Mouse (Mus musculus): ENCODE data around the gene Tnks2.

Gene Tnks2

GRCm38 (mm10) chr19:36897778-36898177 is 63.7 kb downstream of the Tnks2 start:
- no peak for DNase-seq (ENCODE audit: low spot score)

DNA sequence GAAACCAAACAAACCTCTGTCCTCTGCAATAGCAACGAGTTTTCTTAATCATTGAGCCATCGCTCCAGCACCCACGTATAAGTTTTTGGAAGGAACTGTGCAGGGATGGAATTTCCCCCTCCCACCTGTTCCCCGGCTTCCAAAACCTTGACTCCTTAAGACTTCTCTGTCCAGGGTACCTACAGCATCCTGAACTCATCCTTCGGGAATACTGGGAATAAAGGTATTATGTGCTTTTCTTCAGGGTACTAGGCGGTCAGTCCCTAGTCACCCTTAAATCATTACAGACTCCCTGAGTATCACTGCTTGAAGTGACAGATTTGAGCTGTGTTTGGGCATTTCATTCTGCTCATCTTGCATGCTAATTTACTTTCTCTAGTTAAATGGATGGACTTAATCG is 69.3 kb downstream of the Tnks2 start:
- DNase-seq (ENCODE audit: low spot score): no peak

DNA sequence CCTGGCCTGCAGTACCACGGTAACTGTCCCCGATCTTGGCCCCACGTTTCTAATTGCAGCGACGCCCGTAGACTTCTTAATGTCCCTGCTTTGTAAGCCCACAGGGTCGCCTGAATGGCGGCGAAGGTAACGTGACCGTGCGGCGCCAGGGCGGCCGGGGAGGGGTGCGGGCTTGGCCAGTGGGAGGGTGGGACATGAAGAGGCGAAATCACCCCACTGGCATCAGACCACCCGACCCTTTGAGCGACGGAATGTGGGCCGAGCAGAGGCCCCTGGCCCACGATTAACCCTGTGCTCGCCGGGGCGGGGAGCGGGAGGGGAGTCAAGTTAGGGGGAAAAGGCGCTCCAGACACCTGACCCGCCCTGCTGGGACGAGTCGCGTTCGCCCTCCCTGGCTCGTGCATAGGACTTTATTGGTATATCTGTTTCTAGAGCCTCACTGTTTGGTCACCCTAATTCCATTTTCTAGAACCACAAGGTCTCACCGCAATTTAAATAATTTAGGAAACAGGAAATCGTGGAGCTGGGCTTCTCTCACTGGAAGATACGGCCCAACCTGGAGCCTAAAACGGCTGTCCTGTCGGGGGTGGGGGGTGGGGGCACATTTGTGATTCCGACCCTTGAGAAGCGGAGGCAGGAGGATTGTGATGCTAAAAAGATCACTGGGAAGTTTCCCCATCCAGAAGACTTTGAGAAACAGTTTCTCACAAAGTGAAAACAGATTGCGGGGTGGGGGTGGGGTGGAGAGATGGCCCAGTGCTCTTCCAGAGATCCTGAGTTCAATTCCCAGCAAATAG is 70.4 kb downstream of the Tnks2 start:
- DNase-seq (ENCODE audit: low spot score): no peak

- no peak for DNase-seq (ENCODE audit: low spot score)
Measured at GRCm38 (mm10) chr19:36909150-36909549, 75.1 kb downstream of the Tnks2 start.

GRCm38 (mm10) chr19:36909676-36910292 is 75.8 kb downstream of the Tnks2 start:
- DNase-seq (ENCODE audit: low spot score): peak; percentile 61

DNA sequence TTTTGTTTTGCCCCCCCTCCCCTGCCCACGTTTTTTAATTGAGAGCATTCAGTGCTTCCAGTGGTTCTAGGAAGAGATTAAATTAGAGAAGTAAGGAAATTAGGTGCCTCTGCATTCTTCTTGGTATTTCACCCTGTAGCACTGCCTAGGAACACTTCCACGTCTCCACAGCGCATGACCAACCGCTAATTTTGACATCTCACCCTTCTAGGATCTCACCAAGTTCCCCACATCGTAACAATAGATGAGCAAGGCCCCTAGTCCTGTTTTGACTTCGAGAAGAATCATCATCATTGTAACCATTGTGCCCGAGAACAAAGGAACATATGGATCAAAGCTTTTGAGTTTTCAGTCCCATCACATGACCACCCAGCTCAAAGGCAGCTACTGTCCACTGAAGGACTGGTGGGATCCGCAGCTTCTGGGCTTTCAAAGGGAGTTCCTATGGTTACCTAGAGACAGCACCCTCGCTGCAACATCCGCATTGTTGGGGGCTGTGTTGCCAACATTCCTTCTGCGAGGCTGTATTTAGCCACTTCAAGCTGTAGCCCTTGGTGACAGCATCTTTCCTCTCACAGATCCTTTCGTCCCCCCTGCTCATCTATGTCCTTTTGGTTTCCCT is 76.5 kb downstream of the Tnks2 start:
- no peak for DNase-seq (ENCODE audit: low spot score)

GRCm38 (mm10) chr19:36913064-36913463 is 79.0 kb downstream of the Tnks2 start:
- no peak for DNase-seq (ENCODE audit: low spot score)

GRCm38 (mm10) chr19:36916206-36916605 is 82.2 kb downstream of the Tnks2 start:
- DNase-seq (ENCODE audit: low spot score): no peak

DNA sequence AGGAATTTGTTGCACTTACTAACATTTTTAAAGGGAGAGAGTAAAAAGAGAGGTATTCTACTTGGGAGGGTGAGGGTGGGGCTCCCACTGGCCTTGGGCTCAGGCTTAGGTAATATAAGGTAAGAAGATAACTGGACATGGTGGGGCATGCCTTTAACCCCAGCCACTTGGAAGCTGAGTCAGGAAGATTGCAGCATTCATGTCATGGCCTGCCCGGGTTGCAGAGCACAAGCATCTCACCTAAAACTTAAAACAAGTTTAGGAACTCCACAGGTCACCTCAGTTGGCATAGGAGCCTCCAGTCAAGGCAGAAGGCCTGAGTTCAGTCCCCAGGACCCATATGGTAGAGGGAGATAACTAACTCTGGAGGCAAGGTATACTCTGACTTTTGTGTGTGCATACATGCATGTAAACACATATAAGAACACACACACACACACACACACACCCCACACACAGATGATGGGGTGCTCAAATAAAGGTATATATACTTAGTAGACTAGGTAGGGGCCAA is 82.9 kb downstream of the Tnks2 start:
- no peak for DNase-seq (ENCODE audit: low spot score)

GRCm38 (mm10) chr19:36918441-36919301 is 84.6 kb downstream of the Tnks2 start:
- peak; percentile 53 for DNase-seq (ENCODE audit: low spot score)

DNA sequence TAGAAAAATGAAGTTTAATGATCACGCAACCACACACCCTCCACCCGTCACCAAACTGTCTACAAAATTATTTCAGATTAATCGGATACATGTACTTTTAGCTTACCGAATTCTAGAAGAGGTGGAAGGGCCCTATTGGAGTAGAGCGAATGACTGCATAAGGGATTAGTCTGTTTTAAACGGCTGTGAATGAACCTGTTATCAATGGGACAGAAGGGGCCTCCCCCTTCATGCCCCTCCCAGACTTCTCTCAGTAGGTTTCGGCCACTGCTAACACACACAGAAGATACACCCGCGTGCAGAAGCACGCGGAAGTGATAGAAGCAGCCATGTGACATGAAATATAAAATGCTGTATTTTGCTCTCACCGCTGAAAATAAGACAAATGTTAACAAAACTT is 85.4 kb downstream of the Tnks2 start, which contains the start of gene Fgfbp3:
Fgfbp3 (minus strand) TSS at position 150 of the 400 bp plus-strand sequence.
- DNase-seq (ENCODE audit: low spot score): no peak

DNA sequence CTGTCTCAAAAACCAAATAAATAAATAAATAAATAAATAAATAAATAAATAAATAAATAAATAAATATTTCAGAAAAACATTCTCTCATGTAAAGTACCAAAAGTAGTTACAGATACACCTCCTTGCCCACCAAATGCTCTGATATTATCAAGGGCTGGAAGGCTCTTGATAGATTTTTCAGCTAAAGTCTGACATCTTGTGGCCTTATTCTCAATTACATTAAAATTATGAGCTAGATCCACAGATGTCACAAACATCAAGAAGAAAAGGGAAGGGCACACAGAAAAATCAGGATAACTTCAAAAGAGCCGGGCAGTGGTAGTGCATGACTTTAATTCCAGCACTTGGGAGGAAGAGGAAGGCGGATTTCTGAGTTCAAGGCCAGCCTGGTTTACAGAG is 88.0 kb downstream of the Tnks2 start:
- no peak for DNase-seq (ENCODE audit: low spot score)

- no peak for DNase-seq (ENCODE audit: low spot score)
Measured at GRCm38 (mm10) chr19:36922936-36923335, 88.9 kb downstream of the Tnks2 start.

GRCm38 (mm10) chr19:36925671-36926552 is 91.9 kb downstream of the Tnks2 start, which contains the start of gene Btaf1:
Btaf1 (plus strand) TSS chr19:36926079.
- DNase-seq (ENCODE audit: low spot score): peak; percentile 78

GRCm38 (mm10) chr19:36926553-36927236 is 92.7 kb downstream of the Tnks2 start:
- no peak for DNase-seq (ENCODE audit: low spot score)

GRCm38 (mm10) chr19:36927800-36928361 is 93.8 kb downstream of the Tnks2 start:
- DNase-seq (ENCODE audit: low spot score): no peak

DNA sequence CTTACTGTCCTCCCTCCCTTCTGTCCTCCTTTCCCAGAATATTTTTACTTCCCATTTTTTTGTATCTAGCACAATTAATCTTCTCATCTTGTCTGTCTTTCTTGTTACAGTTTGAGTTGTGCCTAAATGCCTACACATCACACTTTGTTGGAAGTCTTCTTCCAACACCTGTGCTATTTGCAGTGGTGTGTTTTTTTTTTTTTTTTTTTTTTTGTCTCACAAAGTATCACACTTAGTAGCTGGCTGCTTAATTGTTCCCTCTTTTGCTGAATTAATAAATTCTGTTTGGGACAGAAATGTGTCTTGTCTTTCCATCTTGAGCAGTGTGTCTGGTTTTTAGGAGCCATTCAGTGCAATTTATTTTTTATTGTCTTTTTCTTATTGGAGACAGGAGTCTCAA is 95.8 kb downstream of the Tnks2 start:
- DNase-seq (ENCODE audit: low spot score): no peak

GRCm38 (mm10) chr19:36932097-36932496 is 98.1 kb downstream of the Tnks2 start:
- no peak for DNase-seq (ENCODE audit: low spot score)

DNA sequence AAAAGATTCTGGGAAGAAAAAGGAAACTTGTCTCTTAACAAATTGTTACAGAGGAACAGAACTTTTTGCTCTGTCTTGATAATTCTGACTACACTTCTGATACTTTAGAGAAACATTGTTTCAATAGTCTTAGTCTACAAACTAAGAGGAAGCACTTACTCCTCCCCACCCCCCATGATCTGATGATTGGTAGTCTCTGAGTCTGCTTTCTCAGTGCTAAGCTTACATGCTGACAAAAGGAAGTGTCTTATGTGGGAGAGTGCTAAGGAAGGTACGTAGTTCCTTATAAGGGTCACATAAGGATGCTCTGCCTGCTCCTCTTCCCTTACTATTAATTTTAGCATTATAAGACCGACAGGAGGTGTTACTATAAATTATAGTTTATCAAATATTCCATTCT is 98.6 kb downstream of the Tnks2 start:
- no peak for DNase-seq (ENCODE audit: low spot score)

GRCm38 (mm10) chr19:36936285-36936684 is 102.3 kb downstream of the Tnks2 start:
- no peak for DNase-seq (ENCODE audit: low spot score)
